Mouse (Mus musculus): Measurements from ENCODE around the gene Pou6f1. TPM values are rescaled to one million over a fixed set of nuclear protein-coding genes. Genes with fewer than 3 reads are reported as not detected.
A peak's percentile ranks its signal among the peaks of the same experiment; 100 is the strongest.
"Not testable (repeated sequence)": the region's sequence is repeated elsewhere in the genome, so short reads cannot be mapped to it uniquely, and the experiment has no call there.

The Pou6f1 gene
- polyA plus RNA-seq, 1 experiment: 4.0 TPM

DNA sequence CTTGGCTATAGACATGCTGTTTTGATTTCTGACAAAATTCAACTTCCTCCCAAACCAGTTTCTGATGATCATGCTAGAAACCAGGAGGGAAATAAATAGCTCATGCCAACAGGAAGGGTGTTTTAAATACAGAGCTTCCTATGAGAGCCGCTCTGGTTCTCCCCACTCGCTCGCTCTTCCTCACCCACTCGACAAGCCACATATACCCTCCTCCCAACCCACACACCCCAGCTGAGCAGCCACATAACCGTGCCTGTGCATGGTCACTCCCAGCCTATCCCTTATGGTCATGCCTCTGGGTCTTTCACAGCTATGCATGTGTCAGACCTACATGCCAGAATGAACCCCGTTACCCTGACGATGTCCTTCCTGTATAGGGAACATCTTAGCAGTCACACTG, 22.4 kb upstream of the Pou6f1 start:
- 75% methylated on average over 7 of the region's 7 CpGs for WGBS
- no peak for DNase-seq (ENCODE audit: low read depth, low spot score)

GRCm38 (mm10) chr15:100621671-100622070, 21.9 kb upstream of the Pou6f1 start:
- DNase-seq (ENCODE audit: low read depth, low spot score): not testable (repeated sequence)
- WGBS: 55% methylated on average over 9 of the region's 9 CpGs

DNA sequence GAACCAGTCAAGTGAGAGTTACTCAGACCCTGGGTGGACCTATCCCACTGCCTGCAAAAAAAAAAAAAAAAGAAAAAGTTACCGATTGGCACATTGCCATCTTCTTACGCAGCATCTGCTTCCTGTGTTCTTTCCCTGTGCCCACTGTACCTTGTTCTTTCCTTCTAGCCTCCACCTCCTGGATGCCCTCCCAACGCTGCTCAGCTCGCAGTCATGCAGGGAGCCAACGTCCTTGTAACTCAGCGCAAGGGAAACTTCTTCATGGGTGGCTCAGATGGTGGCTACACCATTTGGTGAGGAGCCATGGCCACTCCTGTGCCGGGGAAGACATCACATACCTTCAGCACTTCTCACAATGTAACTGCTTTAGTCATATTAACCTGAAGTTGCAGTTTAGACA, 19.4 kb upstream of the Pou6f1 start:
- 47% methylated on average over 7 of the region's 7 CpGs for WGBS
- no peak for DNase-seq (ENCODE audit: low read depth, low spot score)

GRCm38 (mm10) chr15:100616221-100616620, 16.4 kb upstream of the Pou6f1 start:
- under 1% methylated on average over 19 of the region's 19 CpGs for WGBS
- no peak for DNase-seq (ENCODE audit: low read depth, low spot score)

DNA sequence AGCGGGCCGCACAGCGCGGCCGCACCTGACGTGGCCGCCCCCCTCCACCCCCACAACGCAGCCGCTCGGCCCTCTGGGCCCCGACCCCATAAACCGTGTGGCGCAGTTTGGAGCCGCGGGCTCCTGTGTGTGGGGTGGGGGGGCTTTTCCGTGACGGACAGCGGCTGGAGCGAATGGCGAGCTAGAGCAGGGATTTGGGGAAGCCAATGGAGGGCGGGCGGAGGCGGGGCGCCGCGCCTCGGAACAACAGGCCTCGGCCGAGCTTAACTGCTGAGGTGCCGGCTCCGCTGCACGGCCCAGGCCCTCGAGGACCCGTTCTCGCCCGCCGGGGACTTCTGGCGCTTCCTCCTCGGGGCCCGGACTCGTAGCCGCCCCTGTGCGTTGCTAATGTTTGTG, 16.0 kb upstream of the Pou6f1 start:
- peak; percentile 62 for DNase-seq (ENCODE audit: low read depth, low spot score)
- WGBS: under 1% methylated on average over 43 of the region's 43 CpGs

GRCm38 (mm10) chr15:100614996-100615824, 15.4 kb upstream of the Pou6f1 start, which contains the start of gene Dazap2:
Gene Dazap2 (plus strand): TSS chr15:100615349.
- under 1% methylated on average over 94 of the region's 99 CpGs for WGBS
- DNase-seq (ENCODE audit: low read depth, low spot score): peak; percentile 97

GRCm38 (mm10) chr15:100614218-100614995, 14.6 kb upstream of the Pou6f1 start:
- no peak for DNase-seq (ENCODE audit: low read depth, low spot score)
- 7% methylated on average over 43 of the region's 43 CpGs for WGBS

- no peak for DNase-seq (ENCODE audit: low read depth, low spot score)
- WGBS: 6% methylated on average over 16 of the region's 16 CpGs
Measured at GRCm38 (mm10) chr15:100613584-100613983, 13.8 kb upstream of the Pou6f1 start.

GRCm38 (mm10) chr15:100612432-100612831, 12.6 kb upstream of the Pou6f1 start:
- no peak for DNase-seq (ENCODE audit: low read depth, low spot score)
- WGBS: 62% methylated on average over 2 of the region's 2 CpGs

DNA sequence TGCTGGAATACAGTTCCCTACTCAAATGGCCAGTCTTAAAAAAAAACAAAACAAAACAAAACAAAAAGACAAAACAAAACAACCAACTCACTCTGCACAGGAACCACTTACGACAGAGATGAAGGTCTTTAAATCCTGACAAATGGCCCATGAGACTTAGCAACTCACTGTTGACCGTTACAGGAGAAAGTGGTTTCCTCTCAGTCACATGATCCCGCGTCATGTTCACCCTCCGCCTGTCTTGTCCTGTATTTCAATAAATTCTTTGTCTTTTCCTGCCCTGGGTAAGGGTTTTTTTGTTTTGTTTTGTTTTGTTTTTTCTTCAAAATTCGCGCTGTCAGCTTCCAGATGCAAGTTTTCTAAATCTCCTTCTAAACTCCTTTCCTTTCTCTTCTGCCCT, 12.2 kb upstream of the Pou6f1 start:
- no peak for DNase-seq (ENCODE audit: low read depth, low spot score)
- 85% methylated on average over 7 of the region's 7 CpGs for WGBS

DNA sequence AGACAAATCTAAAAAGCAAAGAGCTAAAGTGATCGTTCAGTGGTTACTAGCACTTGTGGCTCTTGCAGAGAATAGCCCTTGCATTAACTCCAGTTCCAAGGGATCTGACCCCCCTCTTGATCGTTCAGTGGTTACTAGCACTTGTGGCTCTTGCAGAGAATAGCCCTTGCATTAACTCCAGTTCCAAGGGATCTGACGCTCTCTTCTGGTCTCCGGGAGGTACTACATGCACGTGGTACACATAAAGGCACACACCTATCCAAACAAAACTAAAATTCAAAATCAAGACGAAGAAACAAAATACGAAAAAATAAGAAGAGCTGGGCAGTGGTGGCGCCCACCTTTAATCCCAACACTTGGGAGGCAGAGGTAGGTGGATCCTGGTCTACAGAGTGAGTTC, 6.9 kb upstream of the Pou6f1 start:
- not testable (repeated sequence) for DNase-seq (ENCODE audit: low read depth, low spot score)

DNA sequence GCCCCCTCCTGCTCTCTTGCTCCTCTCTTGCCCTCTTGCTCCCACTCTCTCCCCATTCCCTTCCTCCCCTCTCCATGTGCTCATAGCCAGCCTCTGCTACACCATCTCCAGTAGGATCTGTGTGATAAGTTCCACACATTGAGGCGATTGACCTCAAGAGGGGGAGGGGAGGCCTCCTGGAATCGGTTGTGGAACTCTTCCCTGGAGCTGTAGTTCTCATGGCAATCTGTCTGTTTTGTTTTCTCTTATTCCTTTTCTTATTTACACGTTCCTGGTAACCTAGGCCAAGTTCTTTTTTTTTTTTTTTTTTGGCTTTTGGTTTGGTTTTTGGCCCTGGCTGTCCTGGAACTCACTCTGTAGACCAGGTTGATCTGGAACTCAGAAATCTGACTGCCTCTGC, 1.9 kb upstream of the Pou6f1 start:
- DNase-seq (ENCODE audit: low read depth, low spot score): no peak
- WGBS: 63% methylated on average over 3 of the region's 3 CpGs

More for the DNA sequence above, 6.9 kb upstream of the Pou6f1 start:
- WGBS: 90% methylated on average over 8 of the region's 8 CpGs

DNA sequence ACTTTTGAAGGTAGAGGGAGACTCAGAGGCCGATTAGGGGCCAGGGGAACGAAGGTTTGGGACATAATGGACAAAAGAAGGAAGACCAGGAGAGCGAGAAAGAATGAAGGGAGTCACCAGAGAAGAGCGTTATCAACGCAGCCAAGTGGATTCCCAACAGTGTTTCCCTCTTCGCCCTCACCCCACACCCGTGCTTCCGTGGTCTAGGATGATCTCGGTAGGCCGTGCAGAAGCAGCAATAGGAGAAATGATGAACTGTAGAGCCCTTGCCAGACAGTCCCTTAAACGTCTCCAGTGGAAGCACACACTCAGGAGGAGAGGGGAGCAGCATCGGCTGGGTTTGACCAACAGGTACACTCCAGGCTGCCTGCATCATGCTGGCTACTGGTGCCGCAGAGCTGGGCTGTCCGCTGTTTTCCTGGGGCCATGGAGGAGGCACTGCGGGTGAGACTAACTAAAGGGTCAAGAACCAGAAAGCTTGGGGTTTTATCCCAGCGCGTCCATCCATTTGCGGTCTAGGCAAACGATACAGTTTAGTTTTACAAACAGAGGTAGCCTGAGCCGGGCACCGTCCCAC, 1.0 kb upstream of the Pou6f1 start:
- WGBS: 66% methylated on average over 21 of the region's 21 CpGs
- DNase-seq (ENCODE audit: low read depth, low spot score): no peak

GRCm38 (mm10) chr15:100600047-100600695, 387 bp upstream of the Pou6f1 start:
- WGBS: 4% methylated on average over 35 of the region's 35 CpGs
- no peak for DNase-seq (ENCODE audit: low read depth, low spot score)

- no peak for DNase-seq (ENCODE audit: low read depth, low spot score)
Measured at GRCm38 (mm10) chr15:100598883-100599275, 905 bp downstream of the Pou6f1 start.

DNA sequence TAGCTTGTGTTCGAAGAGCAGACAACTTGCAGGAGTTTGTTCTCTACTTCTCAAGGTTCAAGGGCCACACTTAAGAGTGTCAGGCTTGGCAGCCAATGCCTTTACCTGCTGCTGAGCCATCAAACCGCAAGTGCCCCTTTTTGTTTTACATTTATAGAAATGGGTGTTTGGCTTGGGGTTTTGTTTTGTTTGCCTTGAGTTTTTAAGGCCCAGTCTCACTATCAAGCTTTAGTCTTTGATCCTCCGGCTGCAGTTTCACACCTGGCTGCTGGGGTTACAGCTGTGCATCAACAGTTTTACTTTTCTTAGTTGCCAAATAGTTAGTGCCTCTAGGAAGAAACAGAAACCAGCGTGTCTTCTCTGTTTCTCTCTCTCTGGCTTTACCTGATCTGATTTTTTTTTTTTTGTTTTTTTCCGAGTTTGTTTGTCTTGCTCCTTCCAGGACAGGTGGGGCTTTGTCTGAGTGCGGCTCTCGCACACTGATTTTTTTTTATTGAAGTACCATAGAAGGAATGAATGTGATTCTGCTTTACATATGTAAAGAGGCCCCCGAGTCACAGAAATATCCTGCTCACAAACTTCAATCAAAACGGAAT, 1.4 kb downstream of the Pou6f1 start:
- WGBS: 20% methylated on average over 9 of the region's 9 CpGs
- DNase-seq (ENCODE audit: low read depth, low spot score): no peak

More at GRCm38 (mm10) chr15:100598883-100599275, 905 bp downstream of the Pou6f1 start:
- 2% methylated on average over 12 of the region's 12 CpGs for WGBS

DNA sequence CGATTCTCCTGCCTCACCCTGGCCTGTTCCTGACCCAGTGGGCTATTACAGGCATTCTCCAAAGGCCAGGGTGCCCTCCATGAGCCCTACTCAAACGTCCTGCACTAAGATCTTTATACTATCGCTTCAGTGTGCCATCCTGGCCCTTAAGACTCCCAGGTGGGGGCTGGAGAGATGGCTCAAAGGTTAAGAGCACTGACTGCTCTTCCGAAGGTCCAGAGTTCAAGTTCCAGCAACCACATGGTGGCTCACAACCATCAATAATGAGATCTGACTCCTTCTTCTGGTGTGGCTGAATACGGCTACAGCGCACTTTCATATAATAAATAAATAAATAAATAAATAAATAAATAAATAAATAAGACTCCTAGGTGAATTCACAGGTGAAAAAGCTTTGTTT, 7.0 kb downstream of the Pou6f1 start:
- DNase-seq (ENCODE audit: low read depth, low spot score): no peak
- 77% methylated on average over 6 of the region's 6 CpGs for WGBS

DNA sequence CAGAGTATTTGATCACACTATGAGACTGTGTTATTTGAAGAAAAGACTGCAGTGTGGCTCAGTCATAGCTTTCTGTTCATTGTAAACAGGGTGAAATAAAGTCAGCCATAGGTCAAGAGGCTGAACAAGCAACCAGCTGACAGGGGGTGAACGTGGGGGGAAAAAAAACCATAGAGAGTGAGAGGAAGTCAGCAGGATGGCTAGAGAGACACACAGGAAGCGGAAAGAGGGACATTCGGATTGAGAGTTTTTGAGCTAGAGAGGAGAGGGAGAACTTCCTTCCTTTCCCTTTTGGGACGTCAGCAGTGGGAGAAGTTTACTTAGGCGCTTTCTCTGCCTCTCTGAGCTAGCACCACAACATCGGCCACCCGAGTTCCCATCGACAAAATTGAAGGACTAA, 9.3 kb downstream of the Pou6f1 start:
- no peak for DNase-seq (ENCODE audit: low read depth, low spot score)
- WGBS: 77% methylated on average over 8 of the region's 8 CpGs

GRCm38 (mm10) chr15:100588297-100588696, 11.5 kb downstream of the Pou6f1 start:
- no peak for DNase-seq (ENCODE audit: low read depth, low spot score)
- WGBS: 89% methylated on average over 6 of the region's 6 CpGs

GRCm38 (mm10) chr15:100587166-100587565, 12.6 kb downstream of the Pou6f1 start:
- no peak for DNase-seq (ENCODE audit: low read depth, low spot score)

More at GRCm38 (mm10) chr15:100587166-100587565, 12.6 kb downstream of the Pou6f1 start:
- WGBS: 66% methylated on average over 4 of the region's 4 CpGs
